Mouse (Mus musculus) olfactory bulb, adult 2 months (tissue): Measurements from ENCODE around the gene Pde8b.

Source experiments
- CTCF ChIP-seq: fragments of 200-500 bp; IDR thresholded peaks from 2 replicates; pipeline ENCODE4 v1.5.1; 2012; ENCODE audit warnings: low read depth, mild to moderate bottlenecking, low read length, moderate library complexity; ENCODE audit not compliant: insufficient read depth
- POLR2A ChIP-seq: fragments of 200-500 bp; IDR thresholded peaks from 2 replicates; pipeline ENCODE4 v1.6.1; 2012; ENCODE audit warnings: mild to moderate bottlenecking, low read depth, low read length, moderate library complexity; ENCODE audit not compliant: insufficient read depth

DNA sequence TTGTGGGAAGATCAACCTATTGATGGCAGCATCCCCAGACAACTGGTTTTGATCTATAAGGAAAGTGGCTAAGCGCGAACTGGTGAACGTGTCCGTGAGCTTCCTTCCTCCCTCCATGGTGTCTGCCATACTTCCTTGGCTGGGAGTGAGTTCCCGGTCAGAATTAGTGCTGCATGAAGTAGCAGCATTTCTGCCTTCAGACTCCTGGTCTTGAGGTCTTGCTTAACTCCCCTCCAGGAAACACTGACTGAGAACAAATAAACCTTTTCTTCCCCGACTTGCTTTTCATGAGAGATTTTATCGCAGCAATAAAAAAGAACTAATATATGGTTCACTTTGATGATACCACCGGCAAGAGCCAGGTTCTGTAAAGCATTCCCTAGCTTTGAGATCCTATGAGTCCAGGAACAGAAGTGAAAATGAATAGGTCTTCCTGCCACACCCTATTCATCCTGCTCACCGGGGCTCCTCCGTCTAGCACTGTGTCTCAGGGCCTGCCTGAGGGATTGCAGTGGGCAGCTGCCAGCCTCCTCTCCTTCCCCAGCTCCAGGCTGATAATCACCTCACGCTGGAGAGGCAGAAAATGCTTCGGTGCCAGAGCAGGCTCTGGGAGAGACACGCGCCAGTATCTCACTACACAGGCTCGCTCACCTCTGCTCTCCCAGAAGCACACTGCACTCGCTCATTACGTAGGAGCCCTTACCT, 217.9 kb downstream of the Pde8b start:
- TF ChIP-seq POLR2A (no peak), CTCF (no peak)
